Mouse (Mus musculus) embryonic facial prominence, embryonic 13.5 days (tissue): ENCODE results near the gene Gadd45g. TPM values are rescaled to one million over a fixed set of nuclear protein-coding genes. Genes with fewer than 3 reads are reported as not detected.
"Not testable (repeated sequence)": the region's sequence is repeated elsewhere in the genome, so short reads cannot be mapped to it uniquely, and the experiment has no call there.

Experiments used
- ATAC-seq: fragments of 200-750 bp; cut with Nextera tagmentation; 2 replicates; pipeline ENCODE4 v1.8.0; 2017; ENCODE audit warnings: low read depth; ENCODE audit not compliant: insufficient number of reproducible peaks, insufficient read depth, low FRiP score, low TSS enrichment
- H3K27ac ChIP-seq: fragments of 300-500 bp; sonication (generic); 2 replicates; pipeline ENCODE4 v1.5.1; 2015; ENCODE audit warnings: moderate library complexity, mild to moderate bottlenecking, inconsistent platforms
- H3K27me3 ChIP-seq: fragments of 300-500 bp; sonication (generic); 2 replicates; pipeline ENCODE4 v1.6.1; 2015; ENCODE audit warnings: mild to moderate bottlenecking, inconsistent platforms
- H3K36me3 ChIP-seq: fragments of 300-500 bp; sonication (generic); 2 replicates; pipeline ENCODE4 v1.6.1; 2015; ENCODE audit warnings: mild to moderate bottlenecking, inconsistent platforms
- H3K4me1 ChIP-seq: fragments of 300-500 bp; sonication (generic); 2 replicates; pipeline ENCODE4 v1.6.1; 2015; ENCODE audit warnings: inconsistent platforms
- H3K4me2 ChIP-seq: fragments of 300-500 bp; sonication (generic); 2 replicates; pipeline ENCODE4 v1.6.1; 2015; ENCODE audit warnings: moderate library complexity, mild to moderate bottlenecking, inconsistent platforms
- H3K4me3 ChIP-seq: fragments of 300-500 bp; sonication (generic); 2 replicates; pipeline ENCODE4 v1.5.1; 2015; ENCODE audit warnings: mild to moderate bottlenecking, inconsistent platforms
- H3K9ac ChIP-seq: fragments of 300-500 bp; sonication (generic); 2 replicates; pipeline ENCODE4 v1.6.1; 2015; ENCODE audit warnings: mild to moderate bottlenecking, inconsistent platforms
- H3K9me3 ChIP-seq: fragments of 300-500 bp; sonication (generic); 2 replicates; pipeline ENCODE4 v1.6.1; 2016; ENCODE audit warnings: inconsistent platforms
- WGBS: fragments of 180-500 bp; shearing (Covaris S2); methylation state at CpG from one replicate; pipeline ENCODE4 v1.1.7; 2015; ENCODE audit warnings: mixed read lengths; 5-methylcytosine and 5-hydroxymethylcytosine counted together
- polyA plus RNA-seq: library from polyadenylated mRNA; unstranded; fragments of >200 nt; fragmentation: Nextera tagmentation; extraction: Ambion mirVana; gene quantifications from 2 replicates; pipeline ENCODE4 v1.2.1, GENCODE M21; 2015

The Gadd45g gene
- polyA plus RNA-seq, 1 experiment from 2014 or later: 50.6 TPM

DNA sequence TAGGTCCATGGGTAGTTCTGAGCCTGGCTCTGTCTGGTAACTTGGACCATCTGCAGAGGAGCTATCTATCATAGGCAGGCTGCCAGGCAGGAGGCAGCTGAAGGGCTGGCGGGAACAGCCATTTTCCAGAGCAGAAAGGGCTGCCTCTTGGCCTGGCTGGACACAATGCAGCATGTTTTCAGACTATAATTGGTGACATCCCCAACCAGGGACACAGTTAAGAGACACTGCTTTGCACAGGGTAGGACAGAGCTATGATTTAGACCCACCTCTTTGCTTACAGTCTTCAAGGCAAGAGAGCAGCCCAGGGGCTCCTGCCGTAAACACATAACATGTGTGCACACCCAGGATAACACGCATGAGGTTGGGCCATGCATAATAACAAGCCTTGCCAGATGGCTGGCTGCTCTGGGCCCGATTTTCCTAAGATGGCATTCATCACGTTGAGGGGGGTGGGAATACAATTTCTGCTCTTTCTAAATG lies 29.9 kb upstream of the Gadd45g start:
- peaks cover 35% of the 10 kb centered on the region for H3K4me1 ChIP-seq
- no peaks in the 10 kb centered on the region for H3K36me3 ChIP-seq
- H3K4me2 ChIP-seq: no peak overlapping the region
- ATAC-seq: peak; percentile 44
- no peak overlapping the region for H3K4me3 ChIP-seq
- H3K27me3 ChIP-seq: no peaks in the 10 kb centered on the region
- H3K9ac ChIP-seq: no peak overlapping the region
- H3K27ac ChIP-seq: peak overlapping the region; percentile 83
- WGBS: 41% methylated on average over 5 of the region's 5 CpGs
- H3K9me3 ChIP-seq: no peaks in the 10 kb centered on the region

DNA sequence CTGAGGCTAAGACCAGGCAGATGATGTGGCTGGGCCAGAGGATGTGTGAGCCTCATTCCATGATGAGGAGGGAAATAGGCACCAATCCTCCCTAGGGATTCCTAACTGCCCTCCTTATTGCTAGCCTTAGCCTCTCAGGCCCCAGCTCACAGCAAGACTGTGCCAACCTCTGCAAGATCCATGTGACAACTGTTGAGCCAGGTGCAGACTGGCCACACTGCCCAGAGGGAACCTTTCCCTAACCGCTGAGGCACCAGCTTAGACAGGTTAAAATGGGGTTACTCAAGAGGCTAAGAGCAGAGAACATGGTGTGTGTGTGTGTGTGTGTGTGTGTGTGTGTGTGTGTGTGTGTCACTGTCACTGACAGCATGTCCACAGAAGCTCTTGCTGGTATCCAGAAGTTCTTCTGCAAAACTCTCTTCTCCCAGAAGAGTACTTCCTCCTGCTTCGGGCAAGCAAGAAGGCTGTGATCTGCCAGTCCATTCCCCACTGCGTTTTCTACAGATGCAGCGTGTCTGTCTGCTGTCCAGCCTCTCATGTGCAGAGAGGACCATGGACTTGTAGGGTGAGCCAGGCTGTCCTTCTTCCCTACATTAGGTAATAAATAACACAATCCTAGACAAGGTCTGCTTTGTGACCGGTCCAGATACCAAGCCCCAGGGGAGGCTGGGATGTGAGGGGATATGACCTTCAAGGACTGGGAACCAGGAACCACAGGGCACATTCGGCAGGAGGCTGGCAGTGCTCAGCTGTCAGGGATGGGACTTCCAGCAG lies 28.1 kb upstream of the Gadd45g start:
- Histone ChIP-seq H3K27ac (no peak overlapping the region), H3K9me3 (no peaks in the 10 kb centered on the region), H3K4me1 (peaks cover 49% of the 10 kb centered on the region), H3K4me2 (no peak overlapping the region), H3K9ac (no peak overlapping the region), H3K4me3 (no peak overlapping the region), H3K27me3 (no peaks in the 10 kb centered on the region), H3K36me3 (no peaks in the 10 kb centered on the region)
- ATAC-seq: no peak; the same call in 1 of the 2 replicates
- WGBS: 59% methylated on average over 6 of the region's 6 CpGs

- H3K36me3 ChIP-seq: no peaks in the 10 kb centered on the region
- H3K27me3 ChIP-seq: no peaks in the 10 kb centered on the region
- no peak overlapping the region for H3K4me3 ChIP-seq
- no peak overlapping the region for H3K4me2 ChIP-seq
- H3K27ac ChIP-seq: no peak overlapping the region
- ATAC-seq: no peak
- H3K9me3 ChIP-seq: no peaks in the 10 kb centered on the region
- H3K4me1 ChIP-seq: peaks cover 49% of the 10 kb centered on the region
- H3K9ac ChIP-seq: no peak overlapping the region
- WGBS: 64% methylated on average over 3 of the region's 3 CpGs
Measured at GRCm38 (mm10) chr13:51818944-51819326, 27.5 kb upstream of the Gadd45g start.

- no peaks in the 10 kb centered on the region for H3K9me3 ChIP-seq
- H3K27me3 ChIP-seq: no peaks in the 10 kb centered on the region
- H3K4me3 ChIP-seq: no peak overlapping the region
- peaks cover 49% of the 10 kb centered on the region for H3K4me1 ChIP-seq
- H3K4me2 ChIP-seq: no peak overlapping the region
- ATAC-seq: no peak
- no peak overlapping the region for H3K9ac ChIP-seq
- no peak overlapping the region for H3K27ac ChIP-seq
- H3K36me3 ChIP-seq: no peaks in the 10 kb centered on the region
- WGBS: 81% methylated on average over 6 of the region's 6 CpGs
Measured at GRCm38 (mm10) chr13:51819351-51819750, 27.1 kb upstream of the Gadd45g start.

- no peaks in the 10 kb centered on the region for H3K36me3 ChIP-seq
- H3K9me3 ChIP-seq: no peaks in the 10 kb centered on the region
- H3K4me2 ChIP-seq: no peak overlapping the region
- H3K4me1 ChIP-seq: peaks cover 41% of the 10 kb centered on the region
- H3K27me3 ChIP-seq: no peaks in the 10 kb centered on the region
- H3K9ac ChIP-seq: no peak overlapping the region
- 59% methylated on average over 3 of the region's 3 CpGs for WGBS
- no peak overlapping the region for H3K27ac ChIP-seq
- ATAC-seq: no peak
- H3K4me3 ChIP-seq: no peak overlapping the region
Measured at GRCm38 (mm10) chr13:51821988-51822387, 24.5 kb upstream of the Gadd45g start.

GRCm38 (mm10) chr13:51823822-51824495 lies 22.5 kb upstream of the Gadd45g start:
- H3K9ac ChIP-seq: no peak overlapping the region
- H3K9me3 ChIP-seq: no peaks in the 10 kb centered on the region
- no peak for ATAC-seq
- WGBS: 38% methylated on average over 8 of the region's 8 CpGs
- no peak overlapping the region for H3K4me3 ChIP-seq
- peaks cover 29% of the 10 kb centered on the region for H3K4me1 ChIP-seq
- H3K4me2 ChIP-seq: peak overlapping the region; percentile 30
- H3K27ac ChIP-seq: peak overlapping the region; percentile 62
- no peaks in the 10 kb centered on the region for H3K27me3 ChIP-seq
- H3K36me3 ChIP-seq: no peaks in the 10 kb centered on the region

DNA sequence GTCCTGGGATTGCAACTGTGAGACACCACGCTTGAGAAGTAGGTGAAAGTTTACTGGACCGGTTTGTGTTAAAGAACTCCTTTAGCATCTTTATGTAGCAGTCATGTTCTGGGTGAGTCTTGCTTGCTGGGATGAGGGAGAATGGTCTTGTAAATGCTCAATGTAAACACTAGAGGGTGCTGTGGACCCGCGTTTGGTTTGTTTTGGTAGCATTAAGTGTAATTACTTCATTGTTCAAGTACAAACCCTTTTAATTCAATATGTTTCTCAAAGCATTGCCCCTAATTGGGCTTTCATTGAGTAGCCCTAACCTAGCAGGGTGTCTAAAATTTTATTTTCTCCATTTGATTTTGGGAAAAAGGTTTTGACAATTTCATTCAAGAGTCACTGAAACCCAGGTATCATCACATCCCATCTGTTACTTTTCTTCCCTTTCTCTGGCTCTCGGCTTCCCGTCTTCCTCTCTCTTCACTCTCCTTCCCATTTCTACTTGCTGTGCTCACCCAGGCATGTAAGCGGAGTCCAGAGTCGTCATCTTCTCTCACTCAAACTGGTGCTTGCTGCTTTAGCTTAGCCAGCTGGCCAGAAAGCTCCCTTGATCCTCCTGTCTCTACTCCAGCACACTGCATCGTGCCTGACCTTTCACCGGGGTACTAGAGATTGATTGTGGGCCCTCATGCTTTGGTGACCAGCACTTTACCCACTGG lies 15.6 kb upstream of the Gadd45g start:
- no peak overlapping the region for H3K9ac ChIP-seq
- no peak overlapping the region for H3K27ac ChIP-seq
- no peaks in the 10 kb centered on the region for H3K36me3 ChIP-seq
- no peaks in the 10 kb centered on the region for H3K27me3 ChIP-seq
- no peaks in the 10 kb centered on the region for H3K9me3 ChIP-seq
- no peaks in the 10 kb centered on the region for H3K4me1 ChIP-seq
- no peak overlapping the region for H3K4me3 ChIP-seq
- no peak for ATAC-seq
- no peak overlapping the region for H3K4me2 ChIP-seq
- WGBS: 33% methylated on average over 10 of the region's 10 CpGs

- no peak overlapping the region for H3K4me2 ChIP-seq
- no peak overlapping the region for H3K4me3 ChIP-seq
- H3K36me3 ChIP-seq: no peaks in the 10 kb centered on the region
- no peak for ATAC-seq
- WGBS: 80% methylated on average over 6 of the region's 6 CpGs
- H3K9me3 ChIP-seq: no peaks in the 10 kb centered on the region
- no peaks in the 10 kb centered on the region for H3K4me1 ChIP-seq
- no peak overlapping the region for H3K27ac ChIP-seq
- no peak overlapping the region for H3K9ac ChIP-seq
- H3K27me3 ChIP-seq: no peaks in the 10 kb centered on the region
Measured at GRCm38 (mm10) chr13:51832491-51832890, 14.0 kb upstream of the Gadd45g start.

DNA sequence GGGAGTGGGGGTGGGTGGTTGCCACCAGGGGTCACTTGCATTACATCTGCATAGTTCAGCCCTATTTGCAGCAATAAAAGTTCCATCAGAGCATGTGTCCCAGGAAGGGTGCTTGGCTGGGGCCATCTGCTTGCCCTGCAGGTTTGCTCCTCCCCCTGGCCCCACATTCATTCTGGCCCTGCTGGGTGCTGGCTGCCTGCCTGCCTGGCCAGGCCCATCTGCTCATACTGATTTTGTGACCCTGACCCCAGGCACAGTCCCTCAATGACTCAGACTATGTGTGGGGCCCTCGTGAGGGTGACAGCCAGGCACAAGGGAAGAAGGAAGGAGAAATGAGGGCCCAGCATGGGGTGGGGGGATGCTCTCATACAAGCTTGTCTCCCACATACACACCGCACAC lies 12.9 kb upstream of the Gadd45g start:
- H3K27me3 ChIP-seq: no peaks in the 10 kb centered on the region
- no peak for ATAC-seq
- H3K4me2 ChIP-seq: no peak overlapping the region
- H3K9ac ChIP-seq: no peak overlapping the region
- H3K27ac ChIP-seq: no peak overlapping the region
- no peaks in the 10 kb centered on the region for H3K9me3 ChIP-seq
- H3K4me1 ChIP-seq: no peaks in the 10 kb centered on the region
- H3K4me3 ChIP-seq: no peak overlapping the region
- H3K36me3 ChIP-seq: no peaks in the 10 kb centered on the region
- 55% methylated on average over 2 of the region's 2 CpGs for WGBS

DNA sequence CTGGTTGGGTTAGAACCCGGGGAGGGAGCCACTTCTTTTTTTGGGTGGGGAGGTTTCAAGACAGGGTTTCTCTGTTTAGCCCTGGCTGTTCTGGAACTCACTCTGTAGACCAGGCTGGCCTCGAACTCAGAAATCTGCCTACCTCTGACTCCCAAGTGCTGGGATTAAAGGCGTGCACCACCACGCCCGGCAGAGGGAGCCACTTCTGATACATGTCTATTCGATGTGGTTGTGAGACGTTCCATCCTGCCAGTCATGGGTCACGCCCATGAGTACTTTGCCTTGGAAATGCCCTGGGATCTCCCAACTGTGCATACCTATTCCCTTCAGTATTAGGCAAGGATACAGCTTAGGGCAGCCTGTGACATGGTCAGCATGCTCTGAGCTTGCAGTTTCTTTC lies 12.5 kb upstream of the Gadd45g start:
- WGBS: 69% methylated on average over 8 of the region's 8 CpGs
- H3K27me3 ChIP-seq, H3K9ac ChIP-seq: not testable (repeated sequence)

DNA sequence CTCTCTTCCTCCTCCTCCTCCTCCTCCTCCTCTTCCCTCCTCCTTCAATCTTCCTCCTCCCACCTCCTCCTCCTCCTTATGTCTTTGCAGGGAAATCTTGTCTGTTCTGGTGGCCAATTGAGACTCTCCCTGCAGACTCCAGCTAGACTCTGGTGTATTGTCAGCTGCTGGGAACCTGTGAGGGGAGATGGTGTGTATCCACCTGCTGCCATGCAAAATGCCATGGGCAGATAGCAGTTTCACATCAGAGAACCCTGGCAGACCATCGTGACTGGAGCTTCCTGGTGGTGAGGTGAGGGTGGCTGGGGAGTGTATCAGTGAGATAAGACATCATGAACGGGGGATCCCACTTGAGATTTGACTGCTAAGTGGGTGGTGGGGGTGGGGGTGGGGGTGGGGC lies 12.0 kb upstream of the Gadd45g start:
- no peak overlapping the region for H3K4me2 ChIP-seq
- H3K4me3 ChIP-seq: no peak overlapping the region
- H3K36me3 ChIP-seq: no peaks in the 10 kb centered on the region
- 0 out of 2 replicates have a peak, but pooled peaks cover 3% of the 10 kb centered on the region for H3K27me3 ChIP-seq
- 72% methylated on average over 2 of the region's 2 CpGs for WGBS
- no peak overlapping the region for H3K9ac ChIP-seq
- ATAC-seq: no peak
- H3K27ac ChIP-seq: no peak overlapping the region
- H3K4me1 ChIP-seq: no peaks in the 10 kb centered on the region
- H3K9me3 ChIP-seq: no peaks in the 10 kb centered on the region

More for the DNA sequence above, 12.5 kb upstream of the Gadd45g start:
- not testable (repeated sequence) for H3K4me1 ChIP-seq, H3K36me3 ChIP-seq, H3K4me2 ChIP-seq, H3K4me3 ChIP-seq, ATAC-seq, H3K9me3 ChIP-seq, H3K27ac ChIP-seq
